Mouse (Mus musculus) intestine, embryonic 14.5 days (tissue): ENCODE measurements around the gene Tff1. TPM values are rescaled to one million over a fixed set of nuclear protein-coding genes. Genes with fewer than 3 reads are reported as not detected.

ENCODE experiments used
- ATAC-seq: fragments of 200-750 bp; cut with Nextera tagmentation; replicated peaks from 2 replicates; pipeline ENCODE4 v1.8.0; 2017; ENCODE audit warnings: low read depth, moderate number of reproducible peaks, moderate TSS enrichment, moderate library complexity; ENCODE audit not compliant: low FRiP score, low TSS enrichment
- DNase-seq: peaks from one replicate; pipeline ENCODE4 v3.0.0-alpha.2; 2018; ENCODE audit warnings: low spot score
- H3K27ac ChIP-seq: fragments of 300-500 bp; sonication (generic); 2 replicates; pipeline ENCODE4 v1.5.1; 2014; ENCODE audit warnings: low read depth, mild to moderate bottlenecking, control low read depth
- H3K27me3 ChIP-seq: fragments of 300-500 bp; sonication (generic); replicated peaks from 2 replicates; pipeline ENCODE4 v1.6.1; 2014; ENCODE audit warnings: low read length, control low read depth; ENCODE audit not compliant: control insufficient read depth, insufficient read depth
- H3K36me3 ChIP-seq: fragments of 300-500 bp; sonication (generic); 2 replicates; pipeline ENCODE4 v1.6.1; 2014; ENCODE audit warnings: low read length, control low read depth; ENCODE audit not compliant: control insufficient read depth, insufficient read depth
- H3K4me1 ChIP-seq: fragments of 300-500 bp; sonication (generic); replicated peaks from 2 replicates; pipeline ENCODE4 v1.6.1; 2014; ENCODE audit warnings: low read length, control low read depth, mixed read lengths; ENCODE audit not compliant: control insufficient read depth, insufficient read depth
- H3K4me2 ChIP-seq: fragments of 300-500 bp; sonication (generic); 2 replicates; pipeline ENCODE4 v1.6.1; 2014; ENCODE audit warnings: low read length
- H3K4me3 ChIP-seq: fragments of 300-500 bp; sonication (generic); 2 replicates; pipeline ENCODE4 v1.5.1; 2014; ENCODE audit warnings: low read depth, low read length, control low read depth, mixed read lengths
- H3K9ac ChIP-seq: fragments of 300-500 bp; sonication (generic); 2 replicates; pipeline ENCODE4 v1.6.1; 2014; ENCODE audit warnings: mild to moderate bottlenecking, low read length
- H3K9me3 ChIP-seq: fragments of 300-500 bp; sonication (generic); 2 replicates; pipeline ENCODE4 v1.6.1; 2016; ENCODE audit warnings: low read length, control low read depth; ENCODE audit not compliant: control insufficient read depth
- WGBS: fragments of 180-500 bp; shearing (Covaris S2); extraction: QIAGEN DNeasy Blood & Tissue Kit; methylation state at CpG from one replicate; pipeline ENCODE4 v1.1.7; 2014; 5-methylcytosine and 5-hydroxymethylcytosine counted together
- polyA plus RNA-seq: library from polyadenylated mRNA; unstranded; fragments of >200 nt; fragmentation: Nextera tagmentation; extraction: Ambion mirVana; gene quantifications from 2 replicates; pipeline ENCODE4 v1.2.1, GENCODE M21; 2014

The Tff1 gene
- polyA plus RNA-seq, 1 experiment from 2014 or later, result 12.7 TPM

DNA sequence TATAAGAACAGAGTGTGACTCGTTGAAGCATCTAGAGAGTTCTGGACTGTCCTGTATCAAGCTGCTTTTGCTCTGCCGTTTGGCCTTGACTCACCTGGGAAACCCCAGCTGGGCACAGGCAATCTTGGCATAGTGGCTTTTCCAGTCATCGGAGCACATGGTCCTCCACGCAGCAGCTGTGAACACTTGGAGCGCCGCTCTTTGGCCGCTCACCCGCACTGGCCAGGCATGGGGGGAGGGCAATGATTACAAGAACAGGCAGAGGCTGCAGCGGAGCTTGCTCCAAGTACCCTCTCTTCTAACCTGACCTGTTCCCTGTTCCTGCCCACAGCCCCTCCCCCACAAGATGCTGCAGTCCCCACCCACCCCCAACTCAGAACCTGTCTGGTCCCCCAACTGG, 28.3 kb upstream of the Tff1 start:
- Histone ChIP-seq H3K4me1 (no peaks in the 10 kb centered on the region; the same call in 1 of the 2 replicates), H3K4me3 (no peak overlapping the region), H3K9ac (no peak overlapping the region), H3K27me3 (no peaks in the 10 kb centered on the region), H3K4me2 (no peak overlapping the region), H3K36me3 (no peaks in the 10 kb centered on the region), H3K27ac (no peak overlapping the region), H3K9me3 (no peaks in the 10 kb centered on the region)
- WGBS, result 70% methylated on average over 9 of the region's 9 CpGs
- DNase-seq (no peak), ATAC-seq (no peak)

DNA sequence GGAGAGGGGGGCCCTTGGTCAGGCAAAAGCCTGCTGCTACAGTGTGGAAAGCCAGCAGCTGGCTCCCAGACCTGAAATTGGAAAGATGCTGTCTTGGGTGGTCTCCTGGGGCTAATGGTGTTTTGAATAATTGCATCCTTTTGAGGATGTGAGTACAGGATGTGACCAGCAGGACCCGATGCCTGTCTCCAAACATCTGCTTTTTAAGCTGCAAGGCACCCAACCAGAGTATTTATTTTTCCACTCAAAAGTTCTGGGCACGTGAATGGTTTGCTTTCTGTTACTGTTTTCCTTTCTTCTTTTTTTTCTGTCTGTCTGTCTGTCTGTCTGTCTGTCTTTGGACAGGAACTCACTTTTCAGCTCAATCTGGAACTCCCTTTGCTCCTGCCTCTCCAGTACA, 27.6 kb upstream of the Tff1 start:
- H3K27me3 ChIP-seq, result no peaks in the 10 kb centered on the region
- no peaks in the 10 kb centered on the region; the same call in 1 of the 2 replicates for H3K4me1 ChIP-seq
- H3K4me3 ChIP-seq, result no peak overlapping the region
- H3K9ac ChIP-seq, result no peak overlapping the region
- no peaks in the 10 kb centered on the region for H3K36me3 ChIP-seq
- H3K4me2 ChIP-seq, result no peak overlapping the region
- DNase-seq, result no peak
- WGBS, result 30% methylated on average over 2 of the region's 2 CpGs
- ATAC-seq, result no peak
- H3K9me3 ChIP-seq, result no peaks in the 10 kb centered on the region
- no peak overlapping the region for H3K27ac ChIP-seq

DNA sequence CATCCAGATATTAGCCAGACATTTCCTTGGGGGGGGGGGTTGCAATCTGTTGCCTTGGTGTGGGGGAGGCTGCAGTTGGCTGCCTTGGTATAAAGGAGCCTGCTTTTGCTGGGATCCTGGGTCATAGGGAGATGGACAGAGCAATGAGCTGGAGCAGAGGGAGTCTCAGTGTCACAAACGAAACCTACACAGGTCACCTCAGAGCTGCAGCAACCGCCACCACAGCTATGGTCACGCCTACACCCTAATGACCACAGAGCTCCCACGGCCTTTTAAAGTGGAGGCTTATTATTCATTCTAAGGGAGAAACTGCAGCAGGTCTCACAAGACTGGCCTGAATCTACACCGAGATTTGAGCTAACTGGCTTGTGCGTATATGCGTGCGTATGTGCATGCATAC, 26.7 kb upstream of the Tff1 start:
- ATAC-seq (no peak), DNase-seq (no peak)
- Histone ChIP-seq H3K4me1 (no peaks in the 10 kb centered on the region; the same call in 1 of the 2 replicates), H3K27ac (no peak overlapping the region), H3K4me3 (no peak overlapping the region), H3K9ac (no peak overlapping the region), H3K36me3 (no peaks in the 10 kb centered on the region), H3K27me3 (no peaks in the 10 kb centered on the region), H3K4me2 (no peak overlapping the region), H3K9me3 (no peaks in the 10 kb centered on the region)
- WGBS, result 74% methylated on average over 8 of the region's 8 CpGs

DNA sequence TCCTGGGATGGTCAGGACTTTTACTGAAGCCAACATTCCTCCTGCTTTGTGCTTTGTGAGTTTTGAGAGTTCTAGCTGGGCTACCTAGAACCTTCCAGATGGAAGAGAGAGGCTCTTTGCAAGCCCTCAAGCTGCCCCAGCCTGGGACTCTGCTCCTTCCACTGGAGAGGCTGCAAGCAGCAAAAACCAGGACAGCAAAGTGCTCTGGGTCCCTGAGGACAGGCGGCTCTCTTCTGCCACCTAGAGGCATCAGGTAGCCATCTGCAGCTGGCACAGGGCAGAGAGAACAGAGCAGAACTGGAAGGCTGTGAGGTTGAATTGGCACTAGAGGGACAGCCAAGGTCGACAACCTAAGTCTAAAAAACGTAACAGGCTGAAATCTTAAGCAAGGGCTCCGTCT, 22.3 kb upstream of the Tff1 start:
- Histone ChIP-seq H3K27me3 (no peaks in the 10 kb centered on the region), H3K9me3 (no peaks in the 10 kb centered on the region), H3K27ac (no peak overlapping the region), H3K4me2 (no peak overlapping the region), H3K4me3 (no peak overlapping the region), H3K9ac (no peak overlapping the region), H3K4me1 (no peaks in the 10 kb centered on the region), H3K36me3 (no peaks in the 10 kb centered on the region)
- ATAC-seq, result no peak
- peak; percentile 79 for DNase-seq
- 27% methylated on average over 4 of the region's 4 CpGs for WGBS

DNA sequence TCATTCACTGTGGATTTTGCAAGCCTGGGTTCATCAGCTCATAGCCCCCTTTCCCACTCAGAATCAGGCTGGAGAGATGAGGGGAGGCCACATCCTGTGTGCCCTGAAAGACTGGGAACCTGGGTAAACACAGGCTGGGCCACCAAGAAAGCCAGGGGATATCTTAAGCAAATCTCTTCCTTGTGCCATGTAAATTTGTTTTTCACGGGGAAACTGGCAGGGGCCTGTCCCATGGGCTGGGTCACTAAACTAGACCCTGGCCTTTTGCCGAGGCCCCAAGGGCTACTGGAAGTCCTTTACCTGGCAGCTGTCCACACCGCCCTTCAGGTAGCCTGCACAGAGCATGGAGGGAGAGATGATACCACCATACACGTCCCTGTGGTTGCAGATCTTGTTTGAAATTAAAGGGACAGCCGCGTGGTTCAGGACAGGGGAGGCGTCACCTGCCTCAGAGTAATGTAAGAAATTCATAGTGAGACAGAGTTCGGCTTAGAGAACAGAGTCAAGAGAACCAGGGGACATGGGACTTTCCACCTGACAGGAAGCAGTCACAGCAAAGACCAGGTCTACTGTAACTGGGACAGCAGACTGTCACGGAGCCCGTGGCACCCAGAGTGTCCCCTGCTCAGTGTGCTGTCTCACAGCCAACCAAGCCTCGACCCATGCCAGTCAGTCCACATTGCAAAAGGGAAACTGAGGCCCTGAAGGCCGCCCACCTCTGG, 19.4 kb upstream of the Tff1 start:
- DNase-seq, result no peak
- Histone ChIP-seq H3K4me2 (no peak overlapping the region), H3K9me3 (no peaks in the 10 kb centered on the region), H3K36me3 (no peaks in the 10 kb centered on the region), H3K4me1 (no peaks in the 10 kb centered on the region), H3K27me3 (no peaks in the 10 kb centered on the region), H3K4me3 (no peak overlapping the region), H3K9ac (no peak overlapping the region), H3K27ac (peak overlapping the region; percentile 9; the same call in 1 of the 2 replicates)
- WGBS, result 76% methylated on average over 12 of the region's 12 CpGs
- ATAC-seq, result no peak

DNA sequence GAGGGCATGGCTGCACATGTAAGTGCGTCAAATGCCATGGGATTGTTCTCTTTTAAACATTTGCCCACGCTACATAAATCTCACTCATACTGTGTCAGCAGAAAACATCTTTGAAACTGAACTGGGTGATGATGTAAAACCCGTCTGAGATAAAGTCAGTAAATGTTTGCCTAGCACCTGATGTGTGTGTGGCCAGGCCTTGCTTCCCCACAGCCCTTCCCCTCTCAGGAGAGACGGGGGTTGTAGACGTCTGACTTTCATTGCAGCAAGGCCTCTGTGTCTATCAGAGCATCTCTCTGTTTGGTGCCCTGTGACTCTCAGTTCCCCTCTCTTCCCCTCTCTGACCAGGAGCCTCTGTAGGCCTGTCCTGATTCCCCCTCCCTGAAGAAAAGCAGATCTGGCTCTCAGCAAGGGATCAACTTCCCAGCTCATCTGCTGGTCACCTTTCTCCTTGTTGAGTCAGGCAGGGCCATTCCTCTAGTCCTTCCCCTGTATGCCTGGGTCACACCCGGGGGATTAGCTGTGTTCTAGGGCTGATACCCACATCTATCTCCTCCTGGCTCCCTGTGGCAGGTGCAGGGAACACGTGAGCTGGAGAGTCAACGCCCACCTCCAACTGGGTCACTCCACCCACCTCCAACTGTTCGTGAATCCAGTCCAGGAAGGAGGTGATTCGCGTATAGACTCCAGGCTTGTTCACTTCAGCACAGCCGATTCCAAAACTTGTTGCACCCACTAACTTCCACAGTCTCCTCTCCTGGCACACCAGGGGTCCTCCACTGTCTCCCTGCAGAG, 18.3 kb upstream of the Tff1 start:
- H3K9me3 ChIP-seq, result no peaks in the 10 kb centered on the region
- no peak overlapping the region; the same call in 1 of the 2 replicates for H3K4me2 ChIP-seq
- no peaks in the 10 kb centered on the region for H3K36me3 ChIP-seq
- ATAC-seq (peak; percentile 67; the same call in 1 of the 2 replicates), DNase-seq (peak; percentile 59)
- H3K4me3 ChIP-seq, result no peak overlapping the region
- H3K9ac ChIP-seq, result no peak overlapping the region
- H3K27ac ChIP-seq, result peak overlapping the region; percentile 54; the same call in 1 of the 2 replicates
- WGBS, result 49% methylated on average over 12 of the region's 12 CpGs
- no peaks in the 10 kb centered on the region for H3K27me3 ChIP-seq
- no peaks in the 10 kb centered on the region for H3K4me1 ChIP-seq

DNA sequence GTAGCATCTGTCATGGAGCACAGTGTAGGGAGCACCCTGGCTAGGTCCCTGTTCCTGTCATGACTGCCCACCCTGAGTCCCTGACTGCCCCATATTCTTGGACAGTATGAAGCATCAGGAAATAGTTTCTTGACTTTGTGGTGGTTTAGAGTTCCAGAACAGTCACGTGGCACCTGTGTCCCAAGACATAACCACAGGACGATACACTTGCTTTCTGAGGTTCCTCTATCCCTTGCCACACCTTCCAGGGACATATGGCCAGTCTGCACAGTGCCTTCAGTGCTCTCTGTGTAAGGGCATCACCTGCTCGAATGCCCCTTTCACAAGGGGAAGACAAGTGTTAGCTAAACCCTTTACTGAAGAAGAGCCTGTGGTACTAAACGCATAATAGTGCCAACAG, 16.4 kb upstream of the Tff1 start:
- H3K36me3 ChIP-seq, result no peaks in the 10 kb centered on the region
- no peak overlapping the region for H3K27ac ChIP-seq
- H3K27me3 ChIP-seq, result no peaks in the 10 kb centered on the region
- no peak overlapping the region for H3K4me2 ChIP-seq
- no peak overlapping the region for H3K4me3 ChIP-seq
- no peaks in the 10 kb centered on the region for H3K4me1 ChIP-seq
- ATAC-seq (no peak), DNase-seq (no peak)
- no peak overlapping the region for H3K9ac ChIP-seq
- 76% methylated on average over 4 of the region's 4 CpGs for WGBS
- no peaks in the 10 kb centered on the region for H3K9me3 ChIP-seq

DNA sequence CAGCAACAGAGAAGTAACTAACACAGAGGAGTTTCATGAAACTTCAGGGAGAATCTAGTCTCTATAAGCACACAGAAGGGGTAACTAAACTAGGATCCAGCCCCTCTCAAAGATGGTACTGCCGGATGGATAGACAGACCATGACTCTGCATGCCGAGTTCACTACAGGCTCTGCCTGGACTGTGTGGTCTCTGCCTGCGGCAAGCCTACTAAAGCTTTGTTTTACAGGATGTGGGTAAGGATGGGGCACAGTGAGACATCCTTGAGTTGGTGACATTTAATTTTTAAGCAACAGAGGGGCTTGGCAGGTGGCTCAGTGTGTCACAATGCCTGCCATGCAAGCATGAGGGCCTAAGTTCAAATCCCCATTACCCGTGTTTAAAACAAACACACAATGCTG, 11.2 kb upstream of the Tff1 start:
- H3K36me3 ChIP-seq, result no peaks in the 10 kb centered on the region
- WGBS, result 90% methylated on average over 4 of the region's 4 CpGs
- no peaks in the 10 kb centered on the region for H3K9me3 ChIP-seq
- no peaks in the 10 kb centered on the region for H3K4me1 ChIP-seq
- no peak overlapping the region for H3K4me3 ChIP-seq
- no peak overlapping the region for H3K4me2 ChIP-seq
- DNase-seq (no peak), ATAC-seq (no peak)
- H3K27ac ChIP-seq, result no peak overlapping the region
- no peak overlapping the region for H3K9ac ChIP-seq
- H3K27me3 ChIP-seq, result no peaks in the 10 kb centered on the region
